Mouse (Mus musculus) erythroblast, embryonic 14.5 days (primary cell): Measurements from ENCODE around the gene Dido1. TPM values are rescaled to one million over a fixed set of nuclear protein-coding genes. Genes with fewer than 3 reads are reported as not detected.

Experiments
- H3K27me3 ChIP-seq: 2 replicates; pipeline ENCODE4 v1.6.1; 2012; ENCODE audit warnings: inconsistent platforms; ENCODE audit not compliant: control insufficient read depth
- H3K36me3 ChIP-seq: 2 replicates; pipeline ENCODE4 v1.6.1; 2012; ENCODE audit warnings: mild to moderate bottlenecking, inconsistent platforms; ENCODE audit not compliant: control insufficient read depth
- H3K4me1 ChIP-seq: 2 replicates; pipeline ENCODE4 v1.6.1; 2012; ENCODE audit warnings: inconsistent platforms; ENCODE audit not compliant: control insufficient read depth
- H3K4me3 ChIP-seq: replicated peaks from 2 replicates; pipeline ENCODE3; 2012; ENCODE audit warnings: moderate library complexity, mild to moderate bottlenecking, inconsistent platforms
- H3K9me3 ChIP-seq: 2 replicates; pipeline ENCODE4 v1.6.1; 2012; ENCODE audit warnings: low read length, inconsistent platforms, mixed read lengths; ENCODE audit not compliant: control insufficient read depth
- GATA1 ChIP-seq: IDR thresholded peaks from 2 replicates; pipeline ENCODE4 v1.6.1; 2012; ENCODE audit warnings: low read length, inconsistent platforms, mixed read lengths
- TAL1 ChIP-seq: IDR thresholded peaks from 3 replicates; pipeline ENCODE4 v1.6.1; 2012; ENCODE audit warnings: low read length, inconsistent platforms, mixed read lengths
- polyA plus RNA-seq: library from polyadenylated mRNA; stranded (reverse); fragments of >175 nt; gene quantifications from 2 replicates; pipeline ENCODE4 v1.2.3, GENCODE M21; 2012

Dido1 gene
- polyA plus RNA-seq, 1 experiment, result 1.6 TPM

DNA sequence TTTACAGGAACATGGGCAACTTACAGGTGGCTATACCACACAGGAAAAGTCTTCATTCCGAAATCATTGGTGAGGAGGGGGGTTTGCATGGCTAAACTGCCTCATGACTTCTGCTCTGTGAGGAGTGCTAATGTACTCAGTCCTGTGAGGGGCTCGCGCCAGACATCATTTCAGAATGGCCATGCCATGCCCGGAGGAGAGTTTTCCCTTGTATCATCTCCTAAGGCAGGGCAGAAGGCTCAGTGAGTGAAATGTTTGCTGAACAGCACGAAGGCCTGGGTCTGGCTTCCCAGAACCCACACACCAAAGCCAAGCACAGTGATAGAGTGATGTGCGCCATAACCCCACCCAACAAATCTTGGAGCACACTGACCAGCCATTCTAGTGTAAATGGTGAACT, 33.0 kb upstream of the Dido1 start:
- no peaks in the 10 kb centered on the region for H3K36me3 ChIP-seq
- H3K27me3 ChIP-seq, result no peaks in the 10 kb centered on the region
- peaks cover 2% of the 10 kb centered on the region; the same call in 1 of the 2 replicates for H3K4me1 ChIP-seq
- H3K4me3 ChIP-seq, result no peak overlapping the region
- no peaks in the 10 kb centered on the region for H3K9me3 ChIP-seq
- TF ChIP-seq GATA1 (no peak), TAL1 (no peak)

- no peaks in the 10 kb centered on the region for H3K27me3 ChIP-seq
Measured at GRCm38 (mm10) chr2:180741421-180741820, 31.6 kb upstream of the Dido1 start.

GRCm38 (mm10) chr2:180740349-180740748, 30.6 kb upstream of the Dido1 start:
- no peaks in the 10 kb centered on the region for H3K36me3 ChIP-seq
- no peaks in the 10 kb centered on the region for H3K9me3 ChIP-seq
- H3K4me3 ChIP-seq, result no peak overlapping the region
- H3K27me3 ChIP-seq, result no peaks in the 10 kb centered on the region
- TF ChIP-seq TAL1 (no peak), GATA1 (no peak)
- peaks cover 2% of the 10 kb centered on the region; the same call in 1 of the 2 replicates for H3K4me1 ChIP-seq

More at GRCm38 (mm10) chr2:180741421-180741820, 31.6 kb upstream of the Dido1 start:
- TF ChIP-seq TAL1 (no peak), GATA1 (no peak)
- Histone ChIP-seq H3K4me3 (no peak overlapping the region), H3K36me3 (no peaks in the 10 kb centered on the region), H3K9me3 (no peaks in the 10 kb centered on the region), H3K4me1 (peaks cover 2% of the 10 kb centered on the region; the same call in 1 of the 2 replicates)

- no peaks in the 10 kb centered on the region for H3K4me1 ChIP-seq
Measured at GRCm38 (mm10) chr2:180737984-180738383, 28.2 kb upstream of the Dido1 start.

GRCm38 (mm10) chr2:180735232-180735631, 25.4 kb upstream of the Dido1 start:
- H3K36me3 ChIP-seq, result no peaks in the 10 kb centered on the region; the same call in 1 of the 2 replicates
- H3K9me3 ChIP-seq, result no peaks in the 10 kb centered on the region
- TF ChIP-seq GATA1 (no peak), TAL1 (no peak)
- no peaks in the 10 kb centered on the region; the same call in 1 of the 2 replicates for H3K27me3 ChIP-seq
- no peak overlapping the region for H3K4me3 ChIP-seq
- peaks cover 6% of the 10 kb centered on the region for H3K4me1 ChIP-seq

More at GRCm38 (mm10) chr2:180737984-180738383, 28.2 kb upstream of the Dido1 start:
- TF ChIP-seq GATA1 (no peak), TAL1 (no peak)
- Histone ChIP-seq H3K4me3 (no peak overlapping the region), H3K27me3 (no peaks in the 10 kb centered on the region; the same call in 1 of the 2 replicates), H3K36me3 (no peaks in the 10 kb centered on the region; the same call in 1 of the 2 replicates), H3K9me3 (no peaks in the 10 kb centered on the region)

GRCm38 (mm10) chr2:180731984-180732383, 22.2 kb upstream of the Dido1 start:
- Histone ChIP-seq H3K9me3 (no peaks in the 10 kb centered on the region), H3K36me3 (no peaks in the 10 kb centered on the region; the same call in 1 of the 2 replicates), H3K27me3 (no peaks in the 10 kb centered on the region; the same call in 1 of the 2 replicates), H3K4me1 (peaks cover 15% of the 10 kb centered on the region), H3K4me3 (no peak overlapping the region)
- TF ChIP-seq TAL1 (no peak), GATA1 (no peak)

- H3K27me3 ChIP-seq, result no peaks in the 10 kb centered on the region; the same call in 1 of the 2 replicates
- no peaks in the 10 kb centered on the region; the same call in 1 of the 2 replicates for H3K36me3 ChIP-seq
- no peak for TF ChIP-seq GATA1
- H3K9me3 ChIP-seq, result no peaks in the 10 kb centered on the region
- H3K4me1 ChIP-seq, result peaks cover 22% of the 10 kb centered on the region
- H3K4me3 ChIP-seq, result no peak overlapping the region
Measured at GRCm38 (mm10) chr2:180731036-180731435, 21.2 kb upstream of the Dido1 start.

DNA sequence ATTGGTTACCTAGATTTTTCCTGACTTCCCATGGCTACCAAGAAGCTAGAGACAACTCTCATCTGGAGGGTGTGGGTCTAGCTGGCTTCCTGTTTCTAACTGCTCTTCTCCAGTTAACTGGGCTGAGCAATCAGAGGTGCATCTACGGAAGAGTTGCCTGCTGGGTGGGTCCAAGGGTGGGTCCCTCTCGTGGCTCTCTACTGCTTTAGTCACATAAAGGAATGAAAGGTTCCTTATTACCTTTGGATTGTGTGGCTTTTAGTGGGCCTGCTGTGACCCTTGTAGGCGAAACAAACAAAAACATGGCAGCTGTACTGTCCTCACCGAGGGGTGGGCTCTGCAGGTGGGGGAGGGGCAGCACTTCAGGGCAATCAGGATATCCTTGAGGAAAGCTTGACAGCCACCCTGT, 17.8 kb upstream of the Dido1 start:
- no peak overlapping the region for H3K4me3 ChIP-seq
- no peaks in the 10 kb centered on the region for H3K27me3 ChIP-seq
- H3K36me3 ChIP-seq, result peaks cover 26% of the 10 kb centered on the region
- TF ChIP-seq GATA1, result no peak
- no peak for TF ChIP-seq TAL1
- H3K9me3 ChIP-seq, result no peaks in the 10 kb centered on the region
- H3K4me1 ChIP-seq, result peaks cover 53% of the 10 kb centered on the region

GRCm38 (mm10) chr2:180726658-180727442, 17.1 kb upstream of the Dido1 start:
- no peaks in the 10 kb centered on the region; the same call in 1 of the 2 replicates for H3K27me3 ChIP-seq
- TF ChIP-seq GATA1 (no peak), TAL1 (no peak)
- peaks cover 33% of the 10 kb centered on the region for H3K36me3 ChIP-seq
- H3K4me1 ChIP-seq, result peaks cover 52% of the 10 kb centered on the region
- H3K4me3 ChIP-seq, result no peak overlapping the region
- H3K9me3 ChIP-seq, result no peaks in the 10 kb centered on the region
